Mouse (Mus musculus): ENCODE data around the gene Tspan4.

Gene Tspan4

GRCm38 (mm10) chr7:141510196-141510595, 35.2 kb downstream of the Tspan4 start:
- DNase-seq = no peak

GRCm38 (mm10) chr7:141510681-141511191, 35.7 kb downstream of the Tspan4 start:
- DNase-seq = no peak

- DNase-seq = no peak
Observed at GRCm38 (mm10) chr7:141517638-141518037, 42.6 kb downstream of the Tspan4 start.

- DNase-seq = no peak
Observed at GRCm38 (mm10) chr7:141518296-141518695, 43.3 kb downstream of the Tspan4 start.

GRCm38 (mm10) chr7:141518926-141519325, 43.9 kb downstream of the Tspan4 start:
- no peak for DNase-seq

GRCm38 (mm10) chr7:141519795-141520194, 44.8 kb downstream of the Tspan4 start:
- DNase-seq = no peak

- no peak for DNase-seq
Observed at GRCm38 (mm10) chr7:141523007-141523406, 48.0 kb downstream of the Tspan4 start.

- DNase-seq = no peak
Observed at GRCm38 (mm10) chr7:141524271-141524670, 49.2 kb downstream of the Tspan4 start.

GRCm38 (mm10) chr7:141524760-141525579, 49.9 kb downstream of the Tspan4 start:
- DNase-seq = peak; percentile 82

- DNase-seq = no peak
Observed at GRCm38 (mm10) chr7:141525580-141525925, 50.5 kb downstream of the Tspan4 start.

- DNase-seq = no peak
Observed at GRCm38 (mm10) chr7:141535570-141535969, 60.5 kb downstream of the Tspan4 start.

- no peak for DNase-seq
Observed at GRCm38 (mm10) chr7:141538852-141539555, 64.0 kb downstream of the Tspan4 start.

GRCm38 (mm10) chr7:141539556-141540311, 64.7 kb downstream of the Tspan4 start, which contains the start of gene Chid1:
Gene Chid1, minus strand, starts transcription at chr7:141539857.
- DNase-seq = peak; percentile 99

GRCm38 (mm10) chr7:141540312-141541081, 65.5 kb downstream of the Tspan4 start:
- DNase-seq = peak; percentile 62

GRCm38 (mm10) chr7:141541681-141542080, 66.6 kb downstream of the Tspan4 start:
- no peak for DNase-seq

- no peak for DNase-seq
Observed at GRCm38 (mm10) chr7:141542588-141542987, 67.5 kb downstream of the Tspan4 start.

Measured in kidney, postnatal 14 days (tissue).